Mouse (Mus musculus): ENCODE data around the gene Gnai2.

Gnai2 gene

GRCm38 (mm10) chr9:107658096-107658495 is 22.9 kb upstream of the Gnai2 start:
- DNase-seq (ENCODE audit: low read depth), result no peak

- DNase-seq (ENCODE audit: low read depth), result no peak
Measured at GRCm38 (mm10) chr9:107657144-107657543, 22.0 kb upstream of the Gnai2 start.

GRCm38 (mm10) chr9:107654585-107654984 is 19.4 kb upstream of the Gnai2 start:
- no peak for DNase-seq (ENCODE audit: low read depth)

GRCm38 (mm10) chr9:107653474-107653873 is 18.3 kb upstream of the Gnai2 start:
- no peak for DNase-seq (ENCODE audit: low read depth)

GRCm38 (mm10) chr9:107650708-107651481 is 15.7 kb upstream of the Gnai2 start:
- no peak for DNase-seq (ENCODE audit: low read depth)

GRCm38 (mm10) chr9:107650225-107650624 is 15.1 kb upstream of the Gnai2 start:
- DNase-seq (ENCODE audit: low read depth), result no peak

- DNase-seq (ENCODE audit: low read depth), result no peak
Measured at GRCm38 (mm10) chr9:107648767-107649166, 13.6 kb upstream of the Gnai2 start.

GRCm38 (mm10) chr9:107646975-107647374 is 11.8 kb upstream of the Gnai2 start:
- peak; percentile 59 for DNase-seq (ENCODE audit: low read depth)

- peak; percentile 93 for DNase-seq (ENCODE audit: low read depth)
Measured at GRCm38 (mm10) chr9:107645577-107645976, 10.4 kb upstream of the Gnai2 start.

GRCm38 (mm10) chr9:107645153-107645510 is 10.0 kb upstream of the Gnai2 start:
- DNase-seq (ENCODE audit: low read depth), result no peak

GRCm38 (mm10) chr9:107644495-107645152 is 9.5 kb upstream of the Gnai2 start:
- peak; percentile 96 for DNase-seq (ENCODE audit: low read depth)

GRCm38 (mm10) chr9:107643544-107644214 is 8.5 kb upstream of the Gnai2 start:
- DNase-seq (ENCODE audit: low read depth), result no peak

- DNase-seq (ENCODE audit: low read depth), result no peak
Measured at GRCm38 (mm10) chr9:107641666-107642065, 6.5 kb upstream of the Gnai2 start.

- DNase-seq (ENCODE audit: low read depth), result no peak
Measured at GRCm38 (mm10) chr9:107640257-107640772, 5.1 kb upstream of the Gnai2 start.

GRCm38 (mm10) chr9:107637070-107637469 is 1.9 kb upstream of the Gnai2 start:
- no peak for DNase-seq (ENCODE audit: low read depth)

- DNase-seq (ENCODE audit: low read depth), result peak; percentile 56
Measured at GRCm38 (mm10) chr9:107634406-107635278, 525 bp downstream of the Gnai2 start.

GRCm38 (mm10) chr9:107633661-107634405 is 1.3 kb downstream of the Gnai2 start:
- DNase-seq (ENCODE audit: low read depth), result peak; percentile 49

GRCm38 (mm10) chr9:107633091-107633660 is 2.0 kb downstream of the Gnai2 start:
- peak; percentile 93 for DNase-seq (ENCODE audit: low read depth)

GRCm38 (mm10) chr9:107632478-107632877 is 2.7 kb downstream of the Gnai2 start:
- no peak for DNase-seq (ENCODE audit: low read depth)

- no peak for DNase-seq (ENCODE audit: low read depth)
Measured at GRCm38 (mm10) chr9:107631861-107632260, 3.3 kb downstream of the Gnai2 start.
